Mouse (Mus musculus) activated CD4-positive, CD25-positive, alpha-beta regulatory T cell, adult 4 months (primary cell): ENCODE results near the gene Eef2k. TPM values are rescaled to one million over a fixed set of nuclear protein-coding genes. Genes with fewer than 3 reads are reported as not detected.

Experiments
- ATAC-seq: one replicate; pipeline ENCODE4 v1.8.0; 2017
- polyA plus RNA-seq, 2 experiments: library from polyadenylated mRNA; unstranded; fragments of 100-300 nt; shearing (Covaris generic); gene quantifications; one replicate each; pipeline ENCODE4 v1.2.1; 2017

Eef2k gene
- polyA plus RNA-seq, 2 experiments from 2014 or later, result 2.0 to 4.1 TPM

DNA sequence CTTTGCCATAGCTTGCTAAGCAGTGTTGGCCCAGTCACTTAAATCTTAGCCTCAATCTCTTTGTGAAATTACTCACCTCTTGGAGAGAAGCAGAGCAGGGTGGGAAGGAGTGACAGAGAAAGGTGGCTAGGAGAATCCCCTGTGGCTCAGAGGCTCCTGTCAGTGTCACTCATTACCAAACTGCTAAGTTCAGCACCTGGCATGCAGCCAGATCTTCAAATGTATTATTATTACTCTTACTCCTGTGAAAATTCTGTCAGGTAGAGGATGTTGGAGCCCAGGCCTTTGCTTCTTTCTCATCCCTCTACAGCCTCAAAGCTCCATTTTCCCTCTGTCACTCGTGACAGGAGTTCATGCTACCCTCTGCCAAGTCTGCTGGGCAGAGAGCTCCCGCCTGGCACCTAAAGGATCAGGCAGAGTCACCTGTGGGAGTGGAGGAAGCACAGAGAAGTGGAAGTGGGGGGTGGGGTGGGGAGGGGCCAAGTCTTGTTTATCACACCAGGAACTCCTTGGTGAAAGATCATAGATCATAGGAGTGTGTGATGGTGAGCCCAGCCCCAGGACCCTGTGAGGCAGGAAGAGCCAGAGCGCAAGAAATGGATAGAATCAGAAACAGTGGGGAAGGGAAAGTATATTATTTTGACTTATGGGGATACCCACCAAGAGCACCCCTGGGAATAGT, 6.3 kb downstream of the Eef2k start:
- ATAC-seq, result no peak

- no peak for ATAC-seq
Observed at GRCm38 (mm10) chr7:120850165-120850564, 7.5 kb downstream of the Eef2k start.

DNA sequence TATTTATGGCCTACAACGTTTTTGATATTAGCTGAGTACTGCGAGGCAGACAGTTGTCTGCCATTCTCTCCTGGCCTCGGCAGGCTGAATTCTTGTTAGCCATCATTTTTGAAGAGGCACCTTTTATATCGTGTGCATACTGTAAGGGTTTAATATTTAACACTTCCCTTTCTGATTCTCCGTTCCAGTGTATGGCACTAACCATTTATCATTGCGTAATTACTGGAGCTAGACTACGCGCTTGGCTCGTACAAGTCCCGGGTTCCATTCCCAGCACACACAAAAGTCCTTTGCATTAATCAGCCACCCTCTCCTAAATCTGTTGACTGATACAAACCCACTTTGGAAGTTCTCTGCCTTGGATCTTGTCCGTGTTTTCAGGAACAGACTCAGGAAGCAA, 17.2 kb downstream of the Eef2k start:
- no peak for ATAC-seq

DNA sequence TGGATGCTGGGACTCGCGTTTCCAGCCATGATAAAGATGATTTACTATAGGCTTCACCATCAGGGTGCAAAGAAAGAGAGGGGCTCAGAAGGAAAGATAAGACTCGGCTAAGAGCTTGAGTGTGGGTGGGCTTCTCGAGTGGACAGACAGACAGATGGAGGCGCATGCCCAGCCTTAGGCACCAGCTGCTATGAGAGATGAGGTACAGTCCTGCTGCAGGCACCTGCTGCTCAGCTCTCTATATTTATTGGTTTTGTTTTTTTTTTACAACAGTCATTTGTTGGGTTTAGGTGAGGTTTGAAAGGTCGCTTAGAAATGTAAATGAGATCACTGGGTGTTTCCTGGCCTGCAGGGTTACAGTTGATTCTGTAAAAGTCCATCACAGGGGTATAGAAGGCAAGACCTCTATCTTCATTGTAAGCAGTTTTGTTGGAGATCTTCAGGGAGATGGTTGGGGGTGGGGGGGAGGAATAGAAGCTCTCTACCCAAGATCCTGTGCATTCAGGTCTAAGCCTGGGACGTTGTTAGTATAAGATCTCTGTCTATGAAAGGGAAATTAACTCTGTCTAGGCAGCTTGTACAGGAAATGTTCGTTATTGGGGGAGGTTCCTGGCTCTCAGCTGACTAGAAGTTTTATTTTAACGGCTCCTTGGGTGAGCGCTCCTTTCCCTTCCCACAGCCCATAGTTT, 18.3 kb downstream of the Eef2k start:
- ATAC-seq, result peak; percentile 62

DNA sequence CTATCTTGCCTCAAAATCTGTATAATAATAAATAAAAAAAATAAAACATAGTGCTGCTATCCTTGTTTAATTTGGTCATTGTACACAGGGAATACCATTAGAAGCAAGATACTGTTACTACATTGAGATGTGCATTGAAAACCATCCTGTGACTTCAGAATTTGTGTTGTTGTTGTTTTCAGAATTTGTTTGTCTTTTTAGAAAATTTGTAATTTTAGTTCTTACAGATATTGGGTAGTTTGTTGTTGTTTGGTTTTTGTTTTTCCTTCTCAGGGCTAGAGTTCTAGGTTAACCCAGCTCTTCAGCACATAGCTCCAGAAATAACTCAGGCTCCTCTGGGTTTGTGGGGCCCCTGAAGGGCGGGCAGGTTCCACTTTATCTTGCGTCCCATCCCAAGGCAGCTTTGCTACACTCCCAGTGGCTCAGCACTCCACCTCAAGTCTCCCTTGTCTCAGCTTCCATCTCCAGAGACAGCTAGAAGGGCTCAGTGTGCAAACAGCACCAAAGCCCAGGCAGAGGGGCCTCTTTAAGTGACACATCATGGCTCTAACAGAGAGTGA, 18.9 kb downstream of the Eef2k start:
- no peak for ATAC-seq

DNA sequence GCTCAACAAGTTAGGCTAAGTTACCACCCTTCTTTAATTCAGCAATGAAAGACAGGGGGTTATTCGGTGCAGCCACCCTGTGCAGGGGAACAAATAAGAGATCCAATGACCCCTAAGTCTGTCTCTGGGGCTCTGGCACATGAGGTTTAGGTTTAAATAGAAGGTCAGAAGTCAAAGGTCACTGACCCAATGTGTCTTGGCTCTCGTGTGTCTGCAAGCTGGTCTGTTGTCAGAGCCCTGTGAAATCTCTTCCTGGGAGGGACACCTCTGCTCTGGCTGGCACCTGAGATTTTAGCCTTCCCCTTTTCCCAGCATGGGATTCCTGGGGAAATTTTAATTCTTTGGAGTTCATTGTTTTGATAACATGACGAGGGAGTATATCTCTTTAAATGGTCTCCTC, 19.6 kb downstream of the Eef2k start:
- ATAC-seq, result no peak

GRCm38 (mm10) chr7:120862626-120863025, 20.0 kb downstream of the Eef2k start:
- no peak for ATAC-seq

DNA sequence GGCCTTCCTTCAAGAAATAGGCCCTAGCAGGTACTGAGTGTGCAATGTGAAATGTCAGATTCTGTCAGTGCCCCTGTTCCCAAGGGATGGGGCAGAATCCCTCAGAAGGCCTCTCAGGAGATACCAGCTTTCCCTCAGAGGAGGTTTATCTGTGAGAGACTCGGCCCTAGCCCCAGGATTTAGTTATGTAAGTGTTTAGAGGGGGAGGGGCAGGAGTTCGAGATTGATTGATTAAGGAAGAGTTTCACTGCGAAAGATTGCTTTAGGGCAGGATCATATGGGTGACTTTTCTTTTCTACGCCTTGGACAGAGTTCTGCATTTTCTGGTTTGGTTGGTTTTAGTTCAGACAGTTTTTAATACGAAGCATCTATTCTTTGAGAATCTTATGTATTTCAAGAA, 20.8 kb downstream of the Eef2k start:
- ATAC-seq, result no peak

DNA sequence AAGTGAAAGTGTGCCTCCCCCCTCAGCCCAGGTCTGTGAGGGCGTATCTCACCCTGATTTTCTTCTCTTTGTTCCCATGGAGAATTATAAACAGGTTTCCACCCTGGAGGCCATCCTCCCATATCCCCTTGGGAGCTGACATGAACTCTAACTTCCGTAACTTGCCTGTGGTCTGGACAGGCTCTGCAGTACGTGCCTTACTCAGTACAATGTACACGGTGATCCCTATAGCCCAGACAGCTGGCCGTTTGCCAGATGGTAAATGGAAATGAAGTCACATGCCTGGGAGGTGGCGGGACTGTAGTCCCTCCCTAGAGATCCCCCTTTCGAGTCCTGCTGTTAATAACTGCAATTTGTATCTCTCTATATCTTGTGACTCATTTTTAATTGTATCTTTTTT, 22.5 kb downstream of the Eef2k start:
- no peak for ATAC-seq

DNA sequence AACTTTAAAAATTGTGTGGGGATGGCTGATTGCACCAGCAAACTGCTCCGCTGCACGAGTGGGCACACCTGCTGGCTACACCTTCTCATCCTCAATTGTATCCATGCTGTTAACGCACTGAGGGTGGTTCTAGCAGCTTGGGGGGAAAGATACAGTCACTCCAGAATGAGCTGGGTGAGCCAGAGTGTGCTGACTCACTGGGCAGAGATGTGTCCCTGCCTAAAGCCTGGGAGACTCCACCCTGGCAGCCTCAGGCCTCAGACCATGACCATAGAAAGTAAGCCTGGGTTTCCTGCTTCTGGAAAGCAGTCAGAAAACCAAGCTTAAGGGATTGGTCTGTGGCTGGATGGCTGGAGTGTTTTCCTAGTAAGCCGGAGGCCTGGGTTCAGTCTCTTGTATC, 23.2 kb downstream of the Eef2k start:
- ATAC-seq, result no peak

- no peak for ATAC-seq
Observed at GRCm38 (mm10) chr7:120866684-120867083, 24.1 kb downstream of the Eef2k start.

DNA sequence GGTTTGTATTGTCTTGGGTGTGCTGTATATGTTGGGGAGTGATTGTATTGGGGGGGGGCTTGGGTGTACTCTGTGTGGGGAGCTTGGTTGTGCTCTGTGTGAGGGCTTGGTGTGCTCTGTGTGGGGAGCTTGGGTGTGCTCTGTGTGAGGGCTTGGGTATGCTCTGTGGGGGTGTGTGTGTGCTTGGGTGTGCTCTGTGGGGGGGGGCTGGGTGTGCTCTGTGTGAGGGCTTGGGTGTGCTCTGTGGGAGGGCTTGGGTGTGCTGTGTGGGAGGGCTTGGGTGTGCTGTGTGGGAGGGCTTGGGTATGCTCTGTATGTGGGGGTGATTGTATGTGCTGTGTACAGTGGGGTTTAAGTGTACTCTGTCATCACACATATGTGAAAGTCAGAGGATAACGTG, 25.1 kb downstream of the Eef2k start:
- no peak for ATAC-seq

- no peak for ATAC-seq
Observed at GRCm38 (mm10) chr7:120869883-120870282, 27.3 kb downstream of the Eef2k start.

GRCm38 (mm10) chr7:120870431-120871008, 27.9 kb downstream of the Eef2k start:
- no peak for ATAC-seq

DNA sequence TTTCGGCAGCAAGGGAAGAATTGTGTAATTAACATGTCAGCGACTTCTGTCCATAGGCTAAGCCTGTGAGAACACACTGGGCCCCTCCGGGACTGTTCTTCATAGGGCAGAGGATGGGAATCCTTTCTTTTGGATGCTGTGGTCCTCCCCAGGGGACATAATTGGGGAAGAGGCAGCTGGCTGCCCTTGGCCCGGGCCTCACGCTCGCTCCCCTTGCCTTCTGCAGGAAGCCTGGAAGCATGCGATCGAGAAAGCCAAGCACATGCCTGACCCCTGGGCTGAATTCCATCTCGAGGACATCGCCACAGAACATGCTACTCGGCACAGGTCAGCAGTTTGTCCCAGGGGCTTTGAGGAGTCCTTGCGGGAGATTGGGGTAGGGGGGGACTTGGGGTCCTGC, 30.5 kb downstream of the Eef2k start:
- ATAC-seq, result no peak

- ATAC-seq, result no peak
Observed at GRCm38 (mm10) chr7:120874021-120874420, 31.4 kb downstream of the Eef2k start.

DNA sequence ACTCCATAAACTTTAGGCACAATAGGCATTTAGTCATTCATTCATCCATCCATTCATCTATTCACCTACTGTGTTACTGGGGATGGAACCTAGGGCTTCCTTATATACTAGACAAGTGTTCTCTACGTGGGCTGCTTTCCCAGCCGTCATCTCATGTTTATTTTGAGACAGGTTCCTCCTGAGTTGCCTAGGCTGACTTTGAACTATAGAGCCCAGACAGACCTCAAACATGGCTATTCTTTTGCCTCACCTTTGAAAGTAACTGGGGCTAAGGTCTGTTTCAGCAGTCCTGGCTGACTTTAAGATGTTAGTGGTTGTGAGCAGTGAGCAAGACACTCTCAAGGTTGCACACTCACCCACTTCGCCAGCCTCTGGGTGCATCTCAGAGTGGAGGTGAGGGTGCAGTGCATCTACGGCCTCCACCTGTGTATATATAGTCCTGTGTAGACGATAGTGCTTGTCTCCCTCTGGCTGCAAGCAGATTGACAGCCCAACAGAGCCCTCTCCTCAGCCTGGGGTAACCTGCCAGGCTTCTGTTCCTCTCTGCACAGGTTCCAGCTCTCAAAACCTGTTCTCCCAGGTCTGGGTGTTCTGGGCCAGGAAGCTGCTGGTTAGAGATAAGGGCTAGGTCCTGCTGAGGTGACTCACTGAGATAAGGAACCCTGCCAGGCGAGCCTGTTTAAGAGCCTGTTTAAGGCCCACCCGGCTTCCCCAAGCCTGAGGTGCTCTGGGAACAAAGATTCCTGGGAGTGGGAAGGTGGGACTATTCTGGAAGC, 32.3 kb downstream of the Eef2k start:
- no peak for ATAC-seq

GRCm38 (mm10) chr7:120875540-120876388, 33.1 kb downstream of the Eef2k start:
- no peak for ATAC-seq

DNA sequence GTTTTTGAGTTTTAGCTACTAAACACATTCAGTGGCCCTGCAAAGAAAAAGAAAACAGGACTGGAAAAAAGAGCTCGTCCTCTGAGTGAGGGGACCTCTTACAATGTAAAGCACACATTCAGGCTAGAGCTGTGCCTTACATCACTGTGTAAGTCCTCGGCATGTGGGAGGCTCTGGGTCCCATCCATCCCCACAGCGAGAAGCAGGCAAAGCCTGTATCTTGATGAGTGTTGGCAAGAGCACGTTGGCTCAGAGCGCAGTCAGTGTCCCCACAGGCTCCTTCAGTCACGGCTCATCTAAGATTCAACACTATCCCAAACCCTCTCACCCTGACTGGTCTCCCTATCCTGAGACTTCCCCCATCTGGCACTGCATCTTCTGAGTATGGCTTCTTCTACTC, 35.6 kb downstream of the Eef2k start:
- ATAC-seq, result no peak

- no peak for ATAC-seq
Observed at GRCm38 (mm10) chr7:120879972-120880371, 37.3 kb downstream of the Eef2k start.

GRCm38 (mm10) chr7:120880770-120881169, 38.1 kb downstream of the Eef2k start:
- no peak for ATAC-seq

DNA sequence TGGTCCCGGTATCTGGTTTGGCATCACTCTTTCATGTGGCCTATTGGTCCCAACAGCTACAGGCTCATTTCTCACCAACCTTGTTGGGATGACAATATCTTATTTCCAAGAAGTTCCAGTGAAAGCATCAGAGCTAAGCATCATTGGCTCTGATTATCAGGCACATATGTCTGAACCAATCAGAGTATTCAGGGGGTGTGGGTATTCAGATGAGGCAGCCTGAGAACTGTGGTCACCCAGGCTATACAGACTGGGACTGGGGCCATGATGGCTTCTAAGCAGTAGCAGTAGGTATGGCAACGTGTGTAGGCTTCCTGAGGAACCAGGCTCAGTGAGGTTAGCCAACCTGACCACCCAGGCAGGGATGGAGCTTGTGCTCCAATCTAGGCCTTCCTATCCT, 38.8 kb downstream of the Eef2k start:
- no peak for ATAC-seq
